Mouse (Mus musculus): ENCODE data around the gene A130010J15Rik. TPM values are rescaled to one million over a fixed set of nuclear protein-coding genes. Genes with fewer than 3 reads are reported as not detected.

The A130010J15Rik gene
- polyA plus RNA-seq, 1 experiment from 2014 or later: 14.2 TPM

DNA sequence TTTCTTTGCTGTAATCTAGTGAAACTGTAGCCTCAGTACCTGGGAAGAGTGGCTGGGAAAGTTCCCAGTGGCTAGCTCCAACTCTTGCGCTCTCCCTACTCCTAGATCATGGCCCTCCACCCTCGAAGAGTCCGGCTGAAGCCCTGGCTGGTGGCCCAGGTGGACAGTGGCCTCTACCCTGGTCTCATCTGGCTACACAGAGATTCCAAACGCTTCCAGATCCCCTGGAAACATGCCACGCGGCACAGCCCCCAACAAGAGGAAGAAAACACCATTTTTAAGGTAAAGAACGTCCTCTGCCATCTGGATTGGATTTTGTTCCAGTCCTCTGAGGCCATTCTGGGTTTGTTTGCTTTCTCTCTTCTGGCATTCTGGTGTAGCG lies 10.7 kb upstream of the A130010J15Rik start:
- Histone ChIP-seq H3K36me3 (no peaks in the 10 kb centered on the region), H3K9me3 (no peaks in the 10 kb centered on the region), H3K27me3 (peaks cover 23% of the 10 kb centered on the region), H3K4me1 (peaks cover 11% of the 10 kb centered on the region; the same call in 1 of the 2 replicates), H3K27ac (replicated peaks) (no peak overlapping the region), H3K4me2 (replicated peaks) (no peak overlapping the region), H3K4me3 (no peak overlapping the region), H3K9ac (replicated peaks) (no peak overlapping the region)
- ATAC-seq (replicated peaks): no peak
- 78% methylated on average over 8 of the region's 8 CpGs for WGBS

DNA sequence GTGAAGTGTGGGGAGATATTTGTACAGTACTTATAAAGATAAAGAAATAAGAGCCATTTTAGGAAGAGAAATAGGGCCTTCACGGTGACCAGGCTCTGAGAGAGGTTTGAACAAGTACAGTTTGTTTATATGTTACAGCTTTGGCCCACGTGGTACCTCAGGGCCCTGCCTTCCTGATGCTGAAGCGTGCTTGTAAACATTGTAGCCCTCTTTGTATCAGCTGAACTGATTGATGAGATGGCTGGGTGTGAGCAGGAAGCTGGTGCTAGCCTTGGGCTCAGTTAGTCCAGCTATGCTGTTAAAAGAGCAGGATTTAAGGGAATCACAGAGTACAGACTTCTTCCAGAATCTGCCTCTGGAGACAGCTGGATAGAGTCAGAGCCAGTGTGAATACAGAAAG lies 8.7 kb upstream of the A130010J15Rik start:
- Histone ChIP-seq H3K4me2 (replicated peaks) (no peak overlapping the region), H3K4me3 (no peak overlapping the region), H3K36me3 (no peaks in the 10 kb centered on the region), H3K27ac (replicated peaks) (no peak overlapping the region), H3K9ac (replicated peaks) (no peak overlapping the region), H3K9me3 (no peaks in the 10 kb centered on the region), H3K4me1 (peaks cover 4% of the 10 kb centered on the region; the same call in 1 of the 2 replicates), H3K27me3 (peaks cover 8% of the 10 kb centered on the region)
- 79% methylated on average over 3 of the region's 3 CpGs for WGBS
- ATAC-seq (replicated peaks): no peak

DNA sequence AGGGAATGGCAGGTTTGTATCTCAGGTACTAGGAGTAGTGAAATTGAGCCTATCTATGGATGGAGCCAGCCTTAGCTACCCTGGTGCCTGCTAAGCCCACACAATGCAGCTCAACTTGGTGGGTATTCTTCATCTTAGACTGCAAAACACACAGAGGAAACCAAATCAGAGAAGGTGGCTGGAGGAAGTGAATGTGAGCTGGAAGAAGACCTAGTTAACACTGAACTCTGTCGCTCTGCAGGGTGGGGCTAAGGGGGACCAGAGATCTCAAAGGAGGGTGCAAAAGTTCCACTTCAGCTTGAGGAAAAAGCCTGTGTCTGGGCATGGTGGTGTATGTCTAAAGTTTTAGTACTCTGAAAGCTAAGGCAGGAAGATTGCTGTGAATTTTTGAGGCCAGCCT lies 8.2 kb upstream of the A130010J15Rik start:
- Histone ChIP-seq H3K4me1 (peaks cover 4% of the 10 kb centered on the region; the same call in 1 of the 2 replicates), H3K4me3 (no peak overlapping the region), H3K36me3 (no peaks in the 10 kb centered on the region), H3K4me2 (replicated peaks) (no peak overlapping the region), H3K27ac (replicated peaks) (no peak overlapping the region), H3K9ac (replicated peaks) (no peak overlapping the region), H3K27me3 (peaks cover 3% of the 10 kb centered on the region; the same call in 1 of the 2 replicates), H3K9me3 (no peaks in the 10 kb centered on the region)
- 57% methylated on average over 1 of the region's 1 CpGs for WGBS
- ATAC-seq (replicated peaks): no peak

DNA sequence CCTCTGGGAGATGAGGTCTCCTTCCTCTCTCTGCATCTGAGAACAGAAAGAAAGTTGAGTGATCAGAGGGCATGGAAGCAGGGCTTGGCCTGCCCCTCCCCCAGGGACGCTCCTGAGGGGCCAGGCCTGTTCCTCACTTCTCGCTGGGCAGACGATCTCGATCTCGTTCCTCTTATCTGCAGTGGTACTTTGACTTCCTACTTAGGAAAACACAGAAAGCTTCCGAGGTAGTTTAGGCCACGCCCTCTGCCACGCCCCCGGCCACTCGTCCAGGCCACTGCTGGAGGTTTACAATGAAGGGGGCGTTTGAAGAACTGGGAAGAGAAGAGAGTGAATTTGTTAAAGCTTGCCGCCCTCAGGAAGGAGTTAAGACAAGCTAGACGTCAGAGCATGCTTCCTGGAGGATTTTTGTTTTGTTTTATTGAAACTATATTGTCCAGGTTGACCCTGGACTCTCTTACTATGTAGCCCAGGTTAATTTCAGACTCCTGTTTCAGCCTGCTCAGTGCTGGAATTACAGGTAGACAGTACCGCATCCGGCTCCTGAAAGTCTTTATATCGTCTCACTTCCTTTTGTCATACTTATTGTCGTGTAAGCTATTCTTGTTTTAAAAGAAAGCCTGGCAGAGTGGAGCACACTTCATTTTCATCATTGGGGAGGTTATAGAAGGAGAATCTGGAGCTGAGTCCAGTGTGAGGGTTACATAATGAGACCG lies 7.4 kb upstream of the A130010J15Rik start:
- ATAC-seq (replicated peaks): no peak

DNA sequence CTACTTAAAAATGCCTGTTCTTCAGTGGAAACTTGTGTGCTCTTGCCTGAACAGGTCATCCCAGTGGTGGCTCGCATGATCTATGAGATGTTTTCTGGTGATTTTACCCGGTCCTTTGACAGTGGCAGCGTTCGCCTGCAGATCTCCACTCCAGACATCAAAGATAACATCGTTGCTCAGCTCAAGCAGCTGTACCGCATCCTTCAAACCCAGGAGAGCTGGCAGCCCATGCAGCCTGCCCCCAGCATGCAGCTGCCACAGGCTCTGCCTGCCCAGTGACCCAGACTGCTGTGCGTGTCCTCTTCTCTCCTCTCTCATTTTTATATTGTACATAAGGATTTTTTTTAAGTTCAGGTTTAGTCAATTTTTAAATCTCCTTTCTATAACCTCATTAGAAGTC lies 1.4 kb downstream of the A130010J15Rik start:
- Histone ChIP-seq H3K4me3 (no peak overlapping the region), H3K9ac (replicated peaks) (no peak overlapping the region), H3K27me3 (no peaks in the 10 kb centered on the region), H3K4me1 (peaks cover 23% of the 10 kb centered on the region), H3K4me2 (replicated peaks) (no peak overlapping the region), H3K9me3 (no peaks in the 10 kb centered on the region), H3K27ac (replicated peaks) (no peak overlapping the region), H3K36me3 (no peaks in the 10 kb centered on the region)
- WGBS: 93% methylated on average over 7 of the region's 7 CpGs
- ATAC-seq (replicated peaks): no peak

More for the DNA sequence above, 7.4 kb upstream of the A130010J15Rik start:
- H3K9ac ChIP-seq (replicated peaks): no peak overlapping the region
- H3K4me1 ChIP-seq: peaks cover 4% of the 10 kb centered on the region; the same call in 1 of the 2 replicates
- no peak overlapping the region for H3K4me3 ChIP-seq
- H3K27me3 ChIP-seq: no peaks in the 10 kb centered on the region
- WGBS: 13% methylated on average over 18 of the region's 18 CpGs
- H3K36me3 ChIP-seq: no peaks in the 10 kb centered on the region
- no peak overlapping the region for H3K27ac ChIP-seq (replicated peaks)
- no peaks in the 10 kb centered on the region for H3K9me3 ChIP-seq
- H3K4me2 ChIP-seq (replicated peaks): peak overlapping the region; percentile 31

DNA sequence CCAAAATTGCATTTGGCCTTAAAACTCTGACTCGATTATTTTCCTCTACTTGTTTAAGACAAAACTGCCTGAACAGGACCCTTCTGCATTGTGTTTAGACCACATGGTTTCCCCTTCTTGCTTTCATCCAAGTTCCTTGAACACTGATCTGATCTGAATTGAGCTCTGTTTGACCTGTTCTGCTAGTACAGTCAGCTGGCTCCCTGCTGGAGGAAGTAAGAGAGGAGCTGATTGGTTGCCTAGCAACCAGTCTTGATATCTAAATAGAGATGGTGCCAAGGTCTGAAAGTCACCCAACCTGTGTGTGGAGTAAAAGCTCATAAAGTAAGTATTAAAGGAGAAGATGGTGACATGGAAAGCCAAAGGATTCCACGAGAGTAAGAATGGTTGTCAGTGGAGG lies 2.0 kb downstream of the A130010J15Rik start:
- 58% methylated on average over 2 of the region's 2 CpGs for WGBS
- Histone ChIP-seq H3K36me3 (no peaks in the 10 kb centered on the region), H3K9me3 (no peaks in the 10 kb centered on the region), H3K9ac (replicated peaks) (no peak overlapping the region), H3K4me1 (peaks cover 28% of the 10 kb centered on the region), H3K27ac (replicated peaks) (no peak overlapping the region), H3K4me2 (replicated peaks) (no peak overlapping the region), H3K27me3 (no peaks in the 10 kb centered on the region), H3K4me3 (no peak overlapping the region)
- no peak for ATAC-seq (replicated peaks)

DNA sequence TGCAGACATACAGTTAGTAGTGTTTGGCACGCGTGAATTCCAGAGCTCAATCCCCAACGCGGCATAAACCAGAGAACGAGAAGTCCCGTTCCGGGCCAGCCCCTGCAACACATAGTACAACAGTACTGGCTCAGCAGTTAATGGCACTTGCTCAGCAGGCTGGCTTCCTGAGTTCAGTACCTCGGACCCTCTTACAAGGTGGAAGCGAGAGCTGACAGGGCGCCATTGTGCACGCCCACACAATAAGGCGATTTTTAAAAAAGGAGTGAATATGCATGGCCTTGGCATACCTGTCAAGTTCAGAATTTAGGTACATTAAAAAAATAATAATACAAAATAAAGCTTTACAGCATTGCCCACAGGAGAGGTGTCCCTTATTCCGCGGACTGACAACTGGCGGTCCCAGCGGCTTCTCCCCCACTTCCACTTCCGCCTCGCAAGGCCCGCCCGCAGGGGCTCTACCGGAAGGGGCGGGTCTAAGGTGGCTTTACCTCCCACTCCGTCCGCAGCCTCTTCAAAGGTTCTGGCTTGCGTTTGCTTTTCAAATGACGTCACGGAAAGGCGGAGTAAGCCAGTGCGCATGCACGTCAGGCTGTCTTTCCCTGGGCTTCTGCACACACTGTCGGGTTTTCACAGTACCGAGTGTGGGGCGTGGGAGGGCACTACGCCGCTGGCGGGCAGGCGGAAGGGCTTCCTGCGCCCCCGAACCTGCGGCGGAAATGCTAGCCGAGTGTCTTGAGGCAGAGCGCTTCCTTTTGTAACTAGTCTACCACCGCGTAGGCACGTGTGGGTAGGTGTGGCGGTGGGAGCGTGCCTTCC lies 5.4 kb downstream of the A130010J15Rik start:
- H3K4me2 ChIP-seq (replicated peaks): peak overlapping the region; percentile 94
- no peaks in the 10 kb centered on the region for H3K36me3 ChIP-seq
- no peaks in the 10 kb centered on the region for H3K27me3 ChIP-seq
- H3K9me3 ChIP-seq: no peaks in the 10 kb centered on the region
- peaks cover 37% of the 10 kb centered on the region for H3K4me1 ChIP-seq
- peak; percentile 99 for ATAC-seq (replicated peaks)
- H3K9ac ChIP-seq (replicated peaks): peak overlapping the region; percentile 77
- peak overlapping the region; percentile 83 for H3K27ac ChIP-seq (replicated peaks)
- peak overlapping the region; percentile 60 for H3K4me3 ChIP-seq
- under 1% methylated on average over 48 of the region's 48 CpGs for WGBS

DNA sequence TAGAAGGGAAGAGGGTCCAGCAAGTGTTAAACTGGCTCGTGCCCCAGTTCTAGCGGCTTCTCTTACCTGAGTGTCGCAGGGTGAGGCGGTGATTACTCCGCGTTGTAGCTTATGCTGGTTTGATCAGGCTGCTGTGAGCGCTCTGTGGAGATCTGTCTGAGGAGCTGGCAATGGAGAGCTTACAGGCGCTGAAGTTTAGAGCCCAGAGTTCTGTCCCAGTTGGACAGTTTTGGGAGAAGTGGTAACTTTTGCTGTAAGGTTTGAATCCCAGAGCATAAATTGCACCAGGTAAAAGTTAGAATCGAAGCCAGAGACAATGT lies 5.9 kb downstream of the A130010J15Rik start:
- 22% methylated on average over 9 of the region's 9 CpGs for WGBS

DNA sequence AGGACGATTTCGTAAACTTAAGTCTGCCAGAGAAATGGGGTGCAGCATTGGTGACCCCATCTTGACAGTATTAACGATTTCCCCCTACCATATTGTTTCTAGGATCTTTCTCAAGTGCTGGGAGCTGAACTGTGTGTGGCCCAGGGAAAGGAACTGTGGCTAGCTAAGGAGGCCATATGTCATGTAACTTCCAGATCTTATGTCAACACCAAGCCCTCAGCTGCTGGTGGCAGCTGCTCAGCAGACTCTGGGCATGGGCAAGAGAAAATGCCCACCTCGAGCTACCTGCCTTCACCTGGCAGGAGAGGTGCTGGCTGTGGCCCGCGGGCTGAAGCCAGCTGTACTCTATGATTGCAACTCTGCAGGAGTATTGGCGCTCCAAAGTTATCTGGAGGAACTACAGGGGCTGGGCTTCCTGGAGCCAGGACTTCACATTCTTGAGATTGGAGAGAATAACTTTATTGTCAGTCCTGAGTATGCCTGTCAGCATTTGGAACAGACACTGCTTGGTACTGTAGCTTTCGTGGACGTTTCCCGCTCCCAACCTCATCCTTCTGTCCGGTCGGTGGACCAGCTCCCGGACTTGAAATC lies 6.4 kb downstream of the A130010J15Rik start:
- Histone ChIP-seq H3K4me1 (peaks cover 37% of the 10 kb centered on the region), H3K36me3 (no peaks in the 10 kb centered on the region), H3K27me3 (no peaks in the 10 kb centered on the region), H3K4me3 (peak overlapping the region; percentile 60), H3K9ac (replicated peaks) (peak overlapping the region; percentile 77; the same call in 1 of the 2 replicates), H3K9me3 (no peaks in the 10 kb centered on the region), H3K4me2 (replicated peaks) (peak overlapping the region; percentile 94), H3K27ac (replicated peaks) (no peak overlapping the region)
- no peak for ATAC-seq (replicated peaks)
- WGBS: 92% methylated on average over 13 of the region's 13 CpGs

More for the DNA sequence above, 5.9 kb downstream of the A130010J15Rik start:
- ATAC-seq (replicated peaks): no peak
- Histone ChIP-seq H3K4me2 (replicated peaks) (peak overlapping the region; percentile 94), H3K27ac (replicated peaks) (peak overlapping the region; percentile 83), H3K9me3 (no peaks in the 10 kb centered on the region), H3K4me1 (peaks cover 37% of the 10 kb centered on the region), H3K27me3 (no peaks in the 10 kb centered on the region), H3K9ac (replicated peaks) (peak overlapping the region; percentile 77), H3K4me3 (peak overlapping the region; percentile 60), H3K36me3 (no peaks in the 10 kb centered on the region)

DNA sequence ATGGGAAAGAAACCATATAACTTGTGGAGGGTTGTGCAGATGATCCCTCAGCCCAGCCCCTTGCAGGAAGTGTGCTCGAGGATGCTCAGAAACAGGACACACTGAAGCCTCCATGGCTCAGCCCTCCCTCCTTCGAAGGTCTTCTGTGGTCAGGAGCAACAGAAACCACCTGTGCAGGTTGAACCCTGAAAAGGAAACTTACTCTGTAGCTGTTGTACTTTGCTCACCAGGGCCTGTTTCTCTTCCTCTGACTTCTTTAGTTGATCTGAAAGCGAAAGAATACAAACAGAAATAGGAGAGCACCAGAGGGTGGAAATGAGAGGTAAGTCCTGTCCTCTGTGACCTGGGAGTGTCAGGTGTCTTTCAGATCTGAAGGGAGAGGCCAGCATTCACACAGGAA lies 13.3 kb downstream of the A130010J15Rik start:
- Histone ChIP-seq H3K4me1 (no peaks in the 10 kb centered on the region), H3K36me3 (no peaks in the 10 kb centered on the region), H3K4me3 (no peak overlapping the region), H3K9me3 (no peaks in the 10 kb centered on the region), H3K27ac (replicated peaks) (no peak overlapping the region), H3K4me2 (replicated peaks) (no peak overlapping the region), H3K27me3 (no peaks in the 10 kb centered on the region), H3K9ac (replicated peaks) (no peak overlapping the region)
- no peak for ATAC-seq (replicated peaks)
- WGBS: 90% methylated on average over 3 of the region's 3 CpGs

DNA sequence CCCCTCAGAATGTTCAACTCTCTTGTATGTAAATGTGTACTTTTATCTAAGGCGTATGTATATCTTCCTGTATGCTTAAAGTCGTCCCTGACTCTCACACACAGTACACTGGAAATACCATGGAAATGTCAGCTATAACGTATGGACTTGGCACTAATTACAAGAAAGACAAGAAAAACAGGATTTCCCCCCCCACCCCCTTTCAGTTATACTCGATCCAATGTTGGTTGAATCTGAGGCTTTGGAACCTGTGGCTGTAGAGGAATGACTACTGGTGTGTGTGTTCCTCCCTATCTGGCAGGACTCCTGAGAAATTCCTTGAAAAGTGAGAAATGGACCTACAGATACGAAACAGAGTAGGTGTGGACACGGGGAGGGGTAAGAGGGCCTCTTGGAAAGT lies 20.4 kb downstream of the A130010J15Rik start:
- H3K27me3 ChIP-seq: no peaks in the 10 kb centered on the region
- H3K36me3 ChIP-seq: no peaks in the 10 kb centered on the region
- peaks cover 18% of the 10 kb centered on the region for H3K4me1 ChIP-seq
- H3K9ac ChIP-seq (replicated peaks): no peak overlapping the region
- H3K4me2 ChIP-seq (replicated peaks): no peak overlapping the region
- H3K9me3 ChIP-seq: no peaks in the 10 kb centered on the region
- no peak for ATAC-seq (replicated peaks)
- no peak overlapping the region for H3K4me3 ChIP-seq
- peak overlapping the region; percentile 58; the same call in 1 of the 2 replicates for H3K27ac ChIP-seq (replicated peaks)
- WGBS: 87% methylated on average over 6 of the region's 6 CpGs

DNA sequence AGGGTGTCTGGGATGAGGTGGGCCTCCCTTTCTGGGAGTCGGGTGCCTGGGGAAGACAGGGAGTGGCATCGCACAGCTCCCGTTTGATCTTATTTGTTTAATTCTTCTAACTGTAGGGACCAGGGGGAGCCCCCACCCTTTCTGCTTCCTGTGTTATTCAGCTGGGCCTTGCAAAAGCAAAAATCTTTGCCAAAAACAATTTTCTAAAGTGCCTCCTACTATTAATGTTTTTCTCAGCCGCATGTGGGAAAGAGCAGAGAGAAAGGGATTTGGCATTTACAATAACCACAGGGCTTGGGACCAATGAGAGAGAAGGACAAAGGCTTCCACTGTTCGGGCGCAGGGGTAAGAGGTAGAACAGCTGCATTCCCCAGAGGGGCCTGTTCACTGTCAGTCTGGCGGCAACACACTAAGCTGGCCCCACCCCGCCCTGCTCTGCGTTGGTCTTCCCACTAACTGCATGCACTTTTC lies 21.3 kb downstream of the A130010J15Rik start:
- H3K36me3 ChIP-seq: no peaks in the 10 kb centered on the region
- H3K27me3 ChIP-seq: no peaks in the 10 kb centered on the region
- H3K4me1 ChIP-seq: peaks cover 18% of the 10 kb centered on the region
- peak overlapping the region; percentile 58 for H3K27ac ChIP-seq (replicated peaks)
- peak; percentile 96 for ATAC-seq (replicated peaks)
- H3K4me3 ChIP-seq: no peak overlapping the region
- H3K4me2 ChIP-seq (replicated peaks): no peak overlapping the region
- 12% methylated on average over 9 of the region's 9 CpGs for WGBS
- no peaks in the 10 kb centered on the region for H3K9me3 ChIP-seq
- H3K9ac ChIP-seq (replicated peaks): no peak overlapping the region
